15 mouse cellular contexts compared by ENCODE assay signal in genomic region chr4:107593426-107593825, GRCm38 (mm10).
"Had no signal": no experiment of that assay in that cellular context is flagged by ENCODE, and none has a peak within 500 bp of the region (broad histone marks: within the 10 kb centered on the region; RNA-seq: fewer than 3 reads in every experiment).

No protein-coding gene starts in this region.

- H3K27me3 ChIP-seq: midbrain, embryonic 15.5 days; neural tube, embryonic 12.5 days had no signal

- DNase-seq: lung, adult 18-20 months; lung, embryonic 14.5 days; lung, postnatal 10 days; lung, postnatal 36 days; right cerebral cortex, postnatal 14 days; right cerebral cortex, postnatal 4 days; spleen, adult 18-20 months; thymus, adult 18-20 months; thymus, postnatal 14 days; thymus, postnatal 36 days had no signal

- H3K36me3 ChIP-seq: midbrain, embryonic 13.5 days; midbrain, embryonic 15.5 days; neural tube, embryonic 12.5 days had no signal

- H3K4me3 ChIP-seq: megakaryocyte, embryonic 14.5 days; midbrain, embryonic 13.5 days; midbrain, embryonic 15.5 days; neural tube, embryonic 12.5 days had no signal

- H3K4me1 ChIP-seq: megakaryocyte, embryonic 14.5 days had no signal

- H3K27ac ChIP-seq: macrophage; midbrain, embryonic 13.5 days; midbrain, embryonic 15.5 days; neural tube, embryonic 12.5 days had no signal
